Mouse (Mus musculus) layer of hippocampus, adult 2 months (tissue): ENCODE measurements around the gene Gm7945. TPM values are rescaled to one million over a fixed set of nuclear protein-coding genes. Genes with fewer than 3 reads are reported as not detected.
"Not testable (repeated sequence)": the region's sequence is repeated elsewhere in the genome, so short reads cannot be mapped to it uniquely, and the experiment has no call there.

Experiments used
- DNase-seq, 2 experiments: peaks; one replicate each; pipeline ENCODE4 v3.0.0; 2022; ENCODE audit warnings: low spot score in 2 of 2
- H3K27ac ChIP-seq: fragments of 200-600 bp; 2 replicates; pipeline ENCODE4 v1.8.1; 2022
- H3K4me3 ChIP-seq: fragments of 200-600 bp; 2 replicates; pipeline ENCODE4 v1.8.1; 2022; ENCODE audit warnings: mild to moderate bottlenecking
- CTCF ChIP-seq: fragments of 200-600 bp; conservative IDR thresholded peaks from 2 replicates; pipeline ENCODE4 v1.8.1; 2022; ENCODE audit warnings: antibody characterized with exemption, mild to moderate bottlenecking, moderate library complexity
- long read RNA-seq, 2 experiments: library from polyadenylated mRNA; stranded (forward); transcript quantifications; one replicate each; pipeline ENCODE4 v2.0.0; 2021; ENCODE audit warnings: borderline mapping rate in 2 of 2
- total RNA-seq, 2 experiments: library from RNA; stranded (reverse); gene quantifications; 2 replicates each; pipeline ENCODE4 v1.2.3; 2021

Gene Gm7945
- total RNA-seq: not detected
- long read RNA-seq, experiment 1: 0 reads
- long read RNA-seq, experiment 2: 0 reads

DNA sequence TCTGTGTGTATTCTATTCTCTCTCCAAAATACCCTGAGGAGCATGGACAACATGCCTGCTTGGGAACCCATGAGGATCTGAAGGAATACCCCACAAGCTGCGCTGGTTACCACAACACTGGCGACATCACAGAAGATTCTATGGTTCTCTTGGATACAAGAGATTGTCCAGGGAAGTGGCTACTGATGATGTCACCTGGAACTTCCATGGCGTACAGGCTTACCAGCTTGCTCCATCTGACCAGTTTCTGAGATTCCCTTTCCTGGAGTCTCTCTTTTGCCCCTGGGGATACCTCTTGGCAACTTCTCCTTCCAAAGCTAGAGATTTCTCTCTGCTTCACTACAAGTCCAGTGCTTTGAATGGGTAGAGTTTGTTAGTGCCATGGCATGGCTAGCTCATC is at the start of gene Gm7945:
Gene Gm7945, minus strand, starts transcription at position 101 of the 400 bp plus-strand sequence.
- DNase-seq, H3K27ac ChIP-seq, H3K4me3 ChIP-seq: not testable (repeated sequence)

DNA sequence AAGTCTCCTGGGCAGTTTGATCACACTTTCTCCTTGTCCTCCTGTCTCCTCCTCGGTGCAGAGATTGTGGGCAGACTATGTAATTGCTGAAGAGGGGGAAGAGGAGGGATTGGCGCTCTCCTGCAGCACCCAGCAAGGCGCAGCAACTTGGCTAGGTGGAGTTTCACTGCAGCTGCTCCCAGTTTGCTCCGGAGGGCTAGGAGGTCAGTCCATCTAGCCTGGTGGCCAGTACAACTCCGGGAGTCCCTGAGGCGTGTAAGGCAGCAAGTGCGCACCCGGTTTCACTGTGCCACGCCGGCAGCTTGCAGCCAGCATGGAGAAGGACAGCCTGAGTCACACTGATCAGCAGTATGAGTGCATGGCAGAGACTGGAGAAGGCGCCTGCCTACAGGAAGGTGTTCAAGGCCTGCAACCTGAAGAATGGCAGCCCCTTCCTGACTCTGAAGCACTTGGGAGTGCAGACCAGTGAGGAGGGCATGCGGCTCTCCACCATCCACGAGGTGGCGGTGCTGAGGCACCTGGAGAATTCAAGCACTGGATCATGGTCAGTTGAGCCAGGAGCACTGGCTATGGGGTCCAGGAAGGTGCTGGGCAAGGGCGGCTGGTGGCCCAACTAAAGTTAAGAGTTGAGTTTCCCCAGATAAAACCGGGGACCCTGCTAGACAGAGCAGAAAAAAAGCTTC is 39.4 kb upstream of the Gm7945 start:
- not testable (repeated sequence) for H3K4me3 ChIP-seq, H3K27ac ChIP-seq
- peak in 1 of 2 experiments; percentile 10 for DNase-seq
- TF ChIP-seq CTCF: peak; percentile 33; the same call in 1 of the 2 replicates

GRCm38 (mm10) chr14:41424694-41425093 is 38.5 kb upstream of the Gm7945 start:
- not testable (repeated sequence) for H3K4me3 ChIP-seq, H3K27ac ChIP-seq, DNase-seq

DNA sequence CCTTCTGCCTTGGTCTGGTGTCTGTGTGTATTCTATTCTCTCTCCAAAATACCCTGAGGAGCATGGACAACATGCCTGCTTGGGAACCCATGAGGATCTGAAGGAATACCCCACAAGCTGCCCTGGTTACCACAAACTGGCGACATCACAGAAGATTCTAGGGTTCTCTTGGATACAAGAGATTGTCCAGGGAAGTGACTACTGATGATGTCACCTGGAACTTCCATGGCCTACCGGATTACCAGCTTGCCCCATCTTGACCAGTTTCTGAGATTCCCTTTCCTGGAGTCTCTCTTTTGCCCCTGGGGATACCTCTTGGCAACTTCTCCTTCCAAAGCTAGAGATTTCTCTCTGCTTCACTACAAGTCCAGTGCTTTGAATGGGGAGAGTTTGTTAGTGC is 22.0 kb upstream of the Gm7945 start, which contains the start of gene Gm6482:
Gene Gm6482, minus strand, starts transcription at position 101 of the 400 bp plus-strand sequence.
- not testable (repeated sequence) for DNase-seq, H3K27ac ChIP-seq, H3K4me3 ChIP-seq

GRCm38 (mm10) chr14:41348309-41348708 is 37.9 kb downstream of the Gm7945 start, which contains the start of gene Gm5798:
TSS of gene Gm5798 (plus strand) at chr14:41348609.
- H3K4me3 ChIP-seq, DNase-seq, H3K27ac ChIP-seq: not testable (repeated sequence)

Other genes starting within 250 kb of the Gm7945 start
- not detected for gene Mbl1, start 234.9 kb downstream of the Gm7945 start, total RNA-seq
- gene Sftpd, start 201.2 kb downstream of the Gm7945 start, total RNA-seq: not detected
- not detected for gene Gm2832, start 107.6 kb downstream of the Gm7945 start, total RNA-seq
- not detected for gene Gm5798, start 37.8 kb downstream of the Gm7945 start, total RNA-seq
- gene Gm6482, start 21.9 kb upstream of the Gm7945 start, total RNA-seq: not detected
- gene Gm7954, start 67.1 kb upstream of the Gm7945 start, total RNA-seq: not detected
- gene Gm3486, start 103.1 kb upstream of the Gm7945 start, total RNA-seq: 1 to 10 TPM in 1 of 2 experiments, not detected in 1; 1.8 TPM
- not detected for gene Gm7970, start 169.2 kb upstream of the Gm7945 start, total RNA-seq
- gene 1700049E17Rik2, start 186.8 kb upstream of the Gm7945 start, total RNA-seq: 1 to 10 TPM in 1 of 2 experiments, not detected in 1; 1.4 TPM
- gene Gm3072, start 238.2 kb upstream of the Gm7945 start, total RNA-seq: not detected